Mouse (Mus musculus) cerebellum, postnatal 14 days (tissue): ENCODE measurements at regions not wholly inside any gene's neighbourhood (a gene's known extent, or its start where the extent isn't known, plus 50 kb on each side); places are given as distances from the start of the nearest gene placed in this dataset.

Source experiments
- DNase-seq, 2 experiments: peaks; one replicate each; pipeline ENCODE4 v3.0.0; 2021; ENCODE audit warnings: mixed read lengths in 2 of 2

- peak; percentile 19 to 25 for DNase-seq
Measured at GRCm38 (mm10) chr16:61850310-61850709, 936.3 kb downstream of the Nsun3 start.
